16 mouse cellular contexts compared by ENCODE assay signal in genomic region chr14:98172394-98172905, GRCm38 (mm10). TPM values are rescaled to one million over a fixed set of nuclear protein-coding genes. Genes with fewer than 3 reads are reported as not detected.
DNase-seq lines count a peak whose midpoint lies in the region; ATAC-seq lines count a peak whose summit lies in the region.
"Had no signal": no experiment of that assay in that cellular context is flagged by ENCODE, and none has a peak within 500 bp of the region (broad histone marks: within the 10 kb centered on the region; RNA-seq: fewer than 3 reads in every experiment).

No protein-coding gene starts in this region.

- no peaks in the 10 kb centered on the region for H3K36me3 ChIP-seq in heart, embryonic 16.5 days (ENCODE audit: control insufficient read depth, insufficient read depth)
- no peaks in the 10 kb centered on the region for H3K36me3 ChIP-seq in embryonic facial prominence, embryonic 12.5 days
- no peaks in the 10 kb centered on the region for H3K36me3 ChIP-seq in forebrain, embryonic 16.5 days (ENCODE audit: control insufficient read depth, insufficient read depth)
- no peaks in the 10 kb centered on the region for H3K36me3 ChIP-seq in midbrain, embryonic 12.5 days
- H3K36me3 ChIP-seq: embryonic facial prominence, embryonic 15.5 days; liver, embryonic 13.5 days; stomach, embryonic 15.5 days had no signal

- peak overlapping the region; percentile 42 for H3K4me2 ChIP-seq in heart, embryonic 16.5 days (ENCODE audit: low read depth, low read length)
- H3K4me2 ChIP-seq in embryonic facial prominence, embryonic 12.5 days (replicated peaks): peak overlapping the region; percentile 33
- peak overlapping the region; percentile 23 for H3K4me2 ChIP-seq in forebrain, embryonic 16.5 days (ENCODE audit: low read length)
- peak overlapping the region; percentile 43 for H3K4me2 ChIP-seq in midbrain, embryonic 12.5 days (replicated peaks)
- H3K4me2 ChIP-seq: embryonic facial prominence, embryonic 15.5 days; liver, embryonic 13.5 days; stomach, embryonic 15.5 days had no signal

- intact Hi-C loops in heart, postnatal 25 days (cut with DNase I): loop anchor here (10.0 kb wide), 1 partner anchor 358 kb away; no protein-coding TSS in a partner anchor

- H3K9me3 ChIP-seq in heart, embryonic 16.5 days (replicated peaks; ENCODE audit: control insufficient read depth, low read length): no peaks in the 10 kb centered on the region
- H3K9me3 ChIP-seq in embryonic facial prominence, embryonic 12.5 days: no peaks in the 10 kb centered on the region
- no peaks in the 10 kb centered on the region for H3K9me3 ChIP-seq in forebrain, embryonic 16.5 days (ENCODE audit: control insufficient read depth, low read length)
- H3K9me3 ChIP-seq in midbrain, embryonic 12.5 days: no peaks in the 10 kb centered on the region
- H3K9me3 ChIP-seq: embryonic facial prominence, embryonic 15.5 days; liver, embryonic 13.5 days; stomach, embryonic 15.5 days had no signal

- no peak for DNase-seq in heart, postnatal 25 days (ENCODE audit: low spot score)
- DNase-seq in adrenal gland, adult 2 months: no peak
- DNase-seq in ovary, adult 18-20 months (ENCODE audit: low spot score): no peak
- DNase-seq in adrenal gland, postnatal 14 days: no peak
- DNase-seq: cerebellum, adult 9-11 months; liver, embryonic 13.5 days; thymus, postnatal 36 days had no signal

- WGBS in heart, embryonic 16.5 days: 13% methylated on average over 5 of the region's 5 CpGs
- WGBS in embryonic facial prominence, embryonic 12.5 days: 7% methylated on average over 5 of the region's 5 CpGs
- WGBS in forebrain, embryonic 16.5 days: 3% methylated on average over 5 of the region's 5 CpGs
- 4% methylated on average over 5 of the region's 5 CpGs for WGBS in midbrain, embryonic 12.5 days

- peak overlapping the region; percentile 5; the same call in 1 of the 2 replicates for H3K4me3 ChIP-seq in heart, embryonic 16.5 days (ENCODE audit: low read length)
- H3K4me3 ChIP-seq in embryonic facial prominence, embryonic 12.5 days: no peak overlapping the region
- H3K4me3 ChIP-seq in forebrain, embryonic 16.5 days (replicated peaks; ENCODE audit: low read length): no peak overlapping the region
- H3K4me3 ChIP-seq in midbrain, embryonic 12.5 days: 0 out of 2 replicates have a peak overlapping the region, but pooled peaks have one; percentile 14
- H3K4me3 ChIP-seq: embryonic facial prominence, embryonic 15.5 days; liver, embryonic 13.5 days; stomach, embryonic 15.5 days had no signal

- H3K27me3 ChIP-seq in heart, embryonic 16.5 days (ENCODE audit: control insufficient read depth, insufficient read depth, low read length): 0 out of 2 replicates have a peak, but pooled peaks cover 2% of the 10 kb centered on the region
- no peaks in the 10 kb centered on the region for H3K27me3 ChIP-seq in embryonic facial prominence, embryonic 12.5 days
- H3K27me3 ChIP-seq in forebrain, embryonic 16.5 days (replicated peaks; ENCODE audit: control insufficient read depth, insufficient read depth, low read length): peaks cover 2% of the 10 kb centered on the region; the same call in 1 of the 2 replicates
- no peaks in the 10 kb centered on the region for H3K27me3 ChIP-seq in midbrain, embryonic 12.5 days
- H3K27me3 ChIP-seq: embryonic facial prominence, embryonic 15.5 days; stomach, embryonic 15.5 days had no signal

- H3K4me1 ChIP-seq in heart, embryonic 16.5 days (ENCODE audit: control insufficient read depth, insufficient read depth, low read length): peaks cover 4% of the 10 kb centered on the region
- peaks cover 3% of the 10 kb centered on the region; the same call in 1 of the 2 replicates for H3K4me1 ChIP-seq in embryonic facial prominence, embryonic 12.5 days
- peaks cover 14% of the 10 kb centered on the region for H3K4me1 ChIP-seq in forebrain, embryonic 16.5 days (replicated peaks; ENCODE audit: control insufficient read depth, insufficient read depth, low read length)
- H3K4me1 ChIP-seq in midbrain, embryonic 12.5 days: peaks cover 26% of the 10 kb centered on the region
- H3K4me1 ChIP-seq: stomach, embryonic 15.5 days had no signal

- H3K9ac ChIP-seq in heart, embryonic 16.5 days (ENCODE audit: low read length): no peak overlapping the region
- H3K9ac ChIP-seq in embryonic facial prominence, embryonic 12.5 days: no peak overlapping the region
- H3K9ac ChIP-seq in forebrain, embryonic 16.5 days (replicated peaks; ENCODE audit: low read depth, low read length): no peak overlapping the region
- H3K9ac ChIP-seq in midbrain, embryonic 12.5 days (replicated peaks): no peak overlapping the region
- H3K9ac ChIP-seq: embryonic facial prominence, embryonic 15.5 days; liver, embryonic 13.5 days; stomach, embryonic 15.5 days had no signal

- H3K27ac ChIP-seq in heart, embryonic 16.5 days (ENCODE audit: low read length): no peak overlapping the region
- no peak overlapping the region for H3K27ac ChIP-seq in embryonic facial prominence, embryonic 12.5 days
- no peak overlapping the region for H3K27ac ChIP-seq in forebrain, embryonic 16.5 days (ENCODE audit: low read length)
- H3K27ac ChIP-seq in midbrain, embryonic 12.5 days (replicated peaks): 0 out of 2 replicates have a peak overlapping the region, but pooled peaks have one; percentile 30
- H3K27ac ChIP-seq: embryonic facial prominence, embryonic 15.5 days; liver, embryonic 13.5 days; macrophage; stomach, embryonic 15.5 days had no signal

- ATAC-seq in heart, embryonic 16.5 days (replicated peaks; ENCODE audit: extremely low read depth, insufficient read depth, low FRiP score): no peak
- no peak for ATAC-seq in embryonic facial prominence, embryonic 12.5 days (ENCODE audit: insufficient number of reproducible peaks, insufficient read depth, low FRiP score, low TSS enrichment)
- no peak for ATAC-seq in forebrain, embryonic 16.5 days
- ATAC-seq in midbrain, embryonic 12.5 days (ENCODE audit: low FRiP score, low read depth): no peak
- ATAC-seq: CD4-positive, CD25-positive, alpha-beta regulatory T cell, adult 4 months; intestine, postnatal 0 days had no signal

RNA-seq across cellular contexts. Expression of gene Dach1, which starts 2.9 kb away (rescaled TPM):
- 1.8 and 2.2 TPM in 2 replicates for polyA plus RNA-seq in heart, embryonic 16.5 days (2015; fragmentation: Nextera tagmentation; extraction: Ambion mirVana)
- 1 to 10 TPM; 6.0 to 8.3 TPM for total RNA-seq in heart, postnatal 25 days (2021)
- polyA plus RNA-seq in embryonic facial prominence, embryonic 12.5 days (2016; fragmentation: Nextera tagmentation; extraction: Ambion mirVana): 7.1 and 7.7 TPM in 2 replicates
- 7.4 and 8.6 TPM in 2 replicates for polyA plus RNA-seq in forebrain, embryonic 16.5 days (2015; fragmentation: Nextera tagmentation; extraction: Ambion mirVana)
- polyA plus RNA-seq in midbrain, embryonic 12.5 days (2016; fragmentation: Nextera tagmentation; extraction: Ambion mirVana): 24.4 and 24.9 TPM in 2 replicates
- 1 to 10 TPM; 3.6 to 4.8 TPM for total RNA-seq in adrenal gland, adult 2 months (2021)
- 1.7 and 1.9 TPM in 2 replicates for polyA plus RNA-seq in adrenal gland, adult 2 months (2012; rRNA removed)
- 8.1 and 9.2 TPM in 2 replicates for total RNA-seq in adrenal gland, postnatal 14 days (2021)
- polyA plus RNA-seq: CD4-positive, CD25-positive, alpha-beta regulatory T cell, adult 4 months had no signal

Comparison
In these comparisons a context has a peak if more than half of its experiments do, and no peak if none do; other contexts are left out.
1. H3K4me3 ChIP-seq: peak in heart, embryonic 16.5 days (single experiment) and midbrain, embryonic 12.5 days (single experiment); none in embryonic facial prominence, embryonic 12.5 days (single experiment) and forebrain, embryonic 16.5 days (single experiment).
2. Peak in every context shown above with its lines, with median percentiles within 50 percentile points of each other: H3K4me2 ChIP-seq.